Mouse (Mus musculus) CH12.LX (cell line): Measurements from ENCODE around the gene Cacng8.

Source experiments
- IRF4 ChIP-seq: IDR thresholded peaks from 2 replicates; pipeline ENCODE4 v1.6.1; 2014; ENCODE audit warnings: low read depth, mild to moderate bottlenecking, inconsistent platforms, low read length, improper control_type of control experiment
- KAT2A ChIP-seq: IDR thresholded peaks from 2 replicates; pipeline ENCODE4 v1.6.1; 2012; ENCODE audit warnings: low read length, improper control_type of control experiment, inconsistent platforms; ENCODE audit not compliant: insufficient replicate concordance
- NELFE ChIP-seq: IDR thresholded peaks from 2 replicates; pipeline ENCODE4 v1.6.1; 2011; ENCODE audit warnings: low read depth, low read length, improper control_type of control experiment
- NRF1 ChIP-seq: IDR thresholded peaks from 2 replicates; pipeline ENCODE4 v1.6.1; 2014; ENCODE audit warnings: low read depth, mild to moderate bottlenecking, inconsistent platforms, low read length, improper control_type of control experiment, moderate library complexity
- SMC3 ChIP-seq: IDR thresholded peaks from 2 replicates; pipeline ENCODE4 v1.6.1; 2011; ENCODE audit warnings: low read depth, low read length, improper control_type of control experiment
- UBTF ChIP-seq: IDR thresholded peaks from 2 replicates; pipeline ENCODE4 v1.6.1; 2012; ENCODE audit warnings: low read depth, mild to moderate bottlenecking, inconsistent platforms, low read length, improper control_type of control experiment, moderate library complexity
- USF2 ChIP-seq: conservative IDR thresholded peaks from 2 replicates; pipeline ENCODE4 v1.6.1; 2011; ENCODE audit warnings: low read depth, low read length, improper control_type of control experiment
- ZKSCAN1 ChIP-seq: IDR thresholded peaks from 2 replicates; pipeline ENCODE4 v1.6.1; 2012; ENCODE audit warnings: low read depth, inconsistent platforms, low read length, improper control_type of control experiment, borderline replicate concordance

- TF ChIP-seq KAT2A (no peak), ZKSCAN1 (no peak), UBTF (no peak), IRF4 (peak; percentile 59; the same call in 1 of the 2 replicates), USF2 (no peak), SMC3 (no peak), NELFE (0 out of 2 replicates have a peak, but pooled peaks have one; percentile 31), NRF1 (no peak)
These were observed 62.5 kb downstream of the Cacng8 start for GRCm38 (mm10) chr7:3452821-3453485.
